Mouse (Mus musculus) spleen, adult 18-20 months (tissue): Measurements from ENCODE around the gene Stk19.

Source experiments
- DNase-seq, 2 experiments: peaks; one replicate each; pipeline ENCODE4 v3.0.0; 2022; ENCODE audit warnings: mixed read lengths in 2 of 2

The Stk19 gene

DNA sequence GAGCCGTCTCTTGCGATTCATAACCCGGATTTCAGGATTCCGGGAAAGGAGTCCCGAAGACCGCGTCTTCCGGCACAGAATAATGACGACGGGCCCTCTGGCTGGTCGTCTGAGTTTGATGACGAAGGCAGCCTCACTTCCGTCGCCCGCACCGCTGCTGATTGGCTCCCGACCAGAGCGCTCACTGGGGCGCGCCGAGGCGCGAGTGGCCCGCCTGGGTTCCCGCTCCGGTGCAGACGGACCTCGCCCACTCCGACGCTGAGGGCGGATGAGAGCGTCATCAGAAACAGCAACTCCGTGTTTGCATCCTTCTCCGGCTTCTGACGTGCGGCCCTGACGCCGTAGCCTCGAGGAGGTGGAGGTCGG is at the start of gene Stk19, which contains the start of gene Dxo:
Stk19 (minus strand) TSS at position 90 of the 366 bp plus-strand sequence.
Dxo (plus strand) TSS at position 164 of the 366 bp plus-strand sequence.
- DNase-seq = peak; percentile 88 to 89

DNA sequence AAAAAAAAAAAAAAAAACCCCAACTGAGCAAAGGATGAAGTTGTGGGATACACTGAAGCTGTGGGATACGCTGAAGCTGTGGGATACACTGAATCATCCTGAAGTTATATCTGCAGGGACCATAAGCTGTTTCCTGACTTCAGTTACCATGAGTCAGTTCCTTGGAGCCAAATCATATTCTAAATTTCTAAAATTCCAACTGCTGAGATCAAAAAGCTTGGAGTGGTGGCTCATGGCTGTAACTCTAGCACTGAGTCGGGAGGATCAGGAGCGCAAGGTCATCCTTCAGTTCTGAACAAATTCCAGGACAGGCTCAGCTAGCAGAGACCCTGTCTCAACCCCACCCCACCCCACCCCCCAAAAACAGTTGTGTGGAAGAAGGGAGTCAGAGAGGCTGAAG is 48.9 kb upstream of the Stk19 start:
- DNase-seq = no peak

DNA sequence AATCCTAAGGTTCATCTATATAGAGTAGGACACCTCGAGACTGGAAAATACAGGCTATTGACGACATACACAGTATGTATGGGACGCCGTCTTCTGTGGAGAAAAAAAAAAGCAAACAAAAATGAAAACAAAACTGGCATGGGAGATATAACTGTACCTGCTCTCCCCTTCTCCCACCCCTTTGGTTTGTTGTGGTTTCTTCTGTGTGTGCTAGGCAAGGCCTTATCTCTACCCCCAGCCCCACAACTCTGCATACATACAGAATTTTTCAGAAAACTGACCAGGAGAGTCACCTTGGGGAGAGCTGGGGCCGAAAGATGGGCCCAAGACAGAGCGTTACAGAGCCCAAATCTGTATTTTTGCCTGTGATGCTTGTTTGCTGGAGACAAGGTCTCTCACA is 48.0 kb upstream of the Stk19 start:
- DNase-seq = no peak

GRCm38 (mm10) chr17:34883332-34883731 is 46.6 kb upstream of the Stk19 start:
- DNase-seq = no peak

DNA sequence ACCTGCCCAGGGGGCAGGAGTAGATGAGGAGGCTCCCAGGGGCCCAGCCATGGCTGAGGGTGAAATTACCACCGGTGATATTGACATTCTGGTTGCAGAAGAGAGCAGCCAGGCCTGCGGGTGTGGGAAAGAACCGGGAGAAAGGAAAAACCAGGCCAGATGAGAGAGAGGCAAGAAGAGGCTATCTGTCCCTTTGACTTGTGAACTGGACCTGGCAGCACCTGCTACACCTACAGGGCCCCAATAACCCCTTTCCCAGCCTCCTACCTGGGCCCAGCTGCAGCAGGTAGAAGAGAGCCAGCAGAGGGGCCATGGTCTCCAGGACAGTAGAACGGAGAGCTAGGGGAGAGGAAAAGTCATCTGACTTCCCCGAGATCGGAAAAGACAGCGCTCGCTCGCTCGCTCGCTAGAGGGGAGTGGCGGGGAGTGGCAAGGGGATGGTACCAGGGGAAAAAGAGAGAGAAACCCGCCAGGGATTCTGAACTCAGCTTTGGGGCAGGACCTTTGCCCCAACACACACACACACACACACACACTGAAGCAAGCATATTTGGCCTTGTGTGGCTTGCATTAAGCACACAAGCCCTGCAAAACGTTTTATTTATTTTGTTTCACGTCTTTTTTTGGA is 45.1 kb upstream of the Stk19 start, which contains the start of gene Gm20547:
Gm20547 (minus strand) TSS at position 360 of the 628 bp plus-strand sequence.
- no peak for DNase-seq

DNA sequence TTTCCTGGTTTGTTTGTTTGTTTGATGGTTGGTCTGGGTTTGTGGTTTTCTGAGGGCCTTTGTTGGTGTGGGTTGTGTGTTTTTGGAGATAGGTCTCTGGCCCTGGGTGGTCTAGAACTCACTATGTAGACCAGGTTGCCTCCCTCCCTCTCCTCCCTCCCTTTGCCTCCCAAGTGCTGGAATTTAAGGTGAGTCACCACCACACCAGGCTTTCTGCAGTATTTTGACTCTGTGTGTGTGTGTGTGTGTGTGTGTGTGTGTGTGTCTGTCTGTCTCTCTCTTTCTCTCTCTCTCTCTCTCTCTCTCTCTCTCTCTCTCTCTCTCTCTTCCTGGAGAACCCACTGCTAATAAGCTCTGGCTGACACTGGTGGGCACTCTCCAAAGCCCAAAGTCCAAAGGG is 44.4 kb upstream of the Stk19 start:
- DNase-seq = no peak

DNA sequence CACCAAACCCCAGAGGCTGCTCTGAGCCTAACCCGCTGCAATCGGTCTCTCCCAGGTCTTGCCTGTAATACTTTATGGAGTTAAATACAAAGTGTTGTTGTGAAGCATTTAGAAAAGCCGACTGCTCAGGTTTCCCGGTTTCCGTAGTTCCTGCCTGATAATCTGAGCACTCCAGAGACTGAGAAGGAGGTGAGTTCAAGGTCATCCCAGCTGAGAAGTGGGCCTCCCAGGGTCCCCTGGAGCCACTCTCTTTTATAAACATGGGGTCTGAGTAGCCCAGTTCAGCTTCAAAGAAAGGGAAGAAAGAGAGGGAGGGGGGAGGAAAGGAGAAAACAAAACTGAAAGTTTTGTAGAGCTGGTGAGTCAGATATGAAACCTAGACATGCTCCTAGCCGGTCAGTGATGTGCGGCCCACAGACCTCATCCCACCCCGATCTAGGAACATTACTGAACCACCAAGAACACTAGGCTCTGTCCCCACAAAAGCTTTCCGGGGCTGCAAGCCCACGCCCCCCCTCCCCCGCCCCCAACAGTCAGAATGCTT is 42.7 kb upstream of the Stk19 start, which contains the start of gene Zbtb12:
Zbtb12 (plus strand) TSS at position 148 of the 544 bp plus-strand sequence.
- DNase-seq = no peak

GRCm38 (mm10) chr17:34874321-34874720 is 37.6 kb upstream of the Stk19 start:
- no peak for DNase-seq

DNA sequence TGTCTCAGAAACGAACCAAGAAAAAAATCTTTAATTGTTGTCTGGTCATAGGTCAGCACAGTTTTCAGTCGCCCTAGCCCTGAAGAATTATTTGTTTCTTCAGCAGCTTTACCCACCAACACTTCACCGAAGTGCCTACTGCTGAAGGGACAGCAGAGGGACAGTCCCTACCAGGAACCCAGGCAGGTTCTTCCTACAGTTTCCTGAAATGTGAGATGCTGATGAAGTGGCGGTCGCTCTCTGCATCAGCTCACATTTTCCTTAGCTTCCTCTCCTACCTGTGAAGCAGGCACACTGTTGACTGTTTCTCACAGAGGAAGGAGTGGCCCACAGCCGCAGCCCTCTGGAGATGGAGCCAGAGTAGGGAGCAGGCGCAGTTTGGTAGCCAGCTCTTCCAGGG is 29.2 kb upstream of the Stk19 start:
- DNase-seq = no peak

DNA sequence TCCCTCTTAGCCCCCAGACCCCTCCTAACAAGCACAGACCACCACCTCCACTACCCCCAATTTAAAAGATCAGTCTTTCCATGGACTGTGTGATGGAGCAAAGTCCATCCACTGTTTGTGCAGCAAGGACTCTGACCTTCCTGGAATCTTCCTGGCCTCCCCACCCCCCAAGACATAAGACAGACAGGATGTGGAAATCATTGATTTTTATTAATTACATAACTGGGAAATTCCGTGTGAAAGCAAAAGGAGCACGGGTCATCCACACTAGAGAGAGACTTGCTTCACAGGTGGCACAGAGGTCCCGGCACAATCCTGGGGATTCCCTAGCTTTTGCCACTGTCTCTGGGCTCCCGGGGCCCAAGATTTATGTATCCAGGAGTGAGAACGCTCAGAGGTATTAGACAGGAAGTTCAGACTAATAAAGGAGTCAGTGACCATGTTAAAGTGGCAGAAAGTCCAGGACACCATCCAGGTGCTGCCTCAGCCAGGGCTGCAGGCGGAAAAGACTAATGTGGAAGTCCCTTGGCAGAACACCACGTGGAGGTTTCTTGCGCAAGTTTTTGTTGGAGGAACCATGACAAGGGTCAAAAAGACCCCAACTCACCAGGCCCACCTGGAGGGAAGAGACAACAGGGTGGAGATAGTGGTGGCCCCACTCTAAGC is 25.8 kb upstream of the Stk19 start, which contains the start of gene Cfb:
Cfb (minus strand) TSS at position 103 of the 666 bp plus-strand sequence.
- DNase-seq = no peak

DNA sequence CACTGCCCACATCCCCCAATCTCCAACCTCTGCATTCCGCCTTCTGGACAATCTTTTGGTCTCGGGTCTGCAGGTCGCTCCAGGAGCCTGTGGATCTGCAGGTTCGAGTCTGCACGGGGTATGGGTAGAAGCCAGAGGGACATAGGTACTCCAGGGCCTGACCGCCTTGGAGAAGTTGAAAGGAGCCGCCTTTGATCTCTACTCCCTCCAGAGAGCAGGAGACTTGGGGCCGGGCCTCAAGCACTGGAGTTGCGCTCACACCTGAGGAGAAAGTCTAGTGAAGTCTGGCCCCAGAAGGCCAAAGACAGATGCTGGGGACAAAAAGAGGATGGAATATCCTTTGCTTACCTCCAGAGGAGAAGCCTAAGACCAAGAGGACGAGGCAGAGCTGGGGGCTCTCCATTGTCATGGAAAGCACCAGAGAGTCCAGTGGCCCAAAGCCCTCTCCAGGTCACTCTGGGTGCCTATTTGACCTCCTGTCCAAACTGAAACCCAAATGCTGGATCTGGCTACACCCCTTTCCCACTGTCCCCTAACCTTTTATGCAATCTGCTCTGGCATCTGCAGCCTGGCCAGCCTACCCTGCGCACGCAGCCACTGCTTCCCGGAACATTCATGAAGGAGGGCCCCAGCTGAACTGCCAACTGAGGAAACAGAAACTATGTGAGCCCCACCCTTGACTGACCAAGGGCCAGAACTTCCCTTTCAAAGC is 25.1 kb upstream of the Stk19 start:
- DNase-seq = no peak

DNA sequence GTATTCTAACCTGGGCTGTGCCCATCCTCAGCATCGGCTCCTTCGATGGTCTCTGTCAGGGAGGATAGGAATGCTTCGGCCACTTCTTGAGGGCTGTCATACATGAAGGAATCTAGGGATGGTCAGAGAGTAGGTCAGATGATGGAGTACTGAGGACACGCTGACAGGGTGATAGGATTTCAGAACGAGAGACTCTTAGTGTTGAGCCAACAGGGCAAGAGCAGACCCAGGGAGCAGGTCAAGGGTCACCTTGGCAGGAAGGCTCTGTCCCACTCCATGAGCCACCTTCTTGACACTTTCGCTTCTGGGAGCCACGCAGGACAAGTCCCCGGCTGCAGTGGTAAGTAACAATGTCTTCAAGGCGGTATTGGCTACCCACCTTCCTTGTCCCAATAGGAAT is 23.8 kb upstream of the Stk19 start:
- DNase-seq = no peak

GRCm38 (mm10) chr17:34858670-34859069 is 21.9 kb upstream of the Stk19 start:
- DNase-seq = no peak

DNA sequence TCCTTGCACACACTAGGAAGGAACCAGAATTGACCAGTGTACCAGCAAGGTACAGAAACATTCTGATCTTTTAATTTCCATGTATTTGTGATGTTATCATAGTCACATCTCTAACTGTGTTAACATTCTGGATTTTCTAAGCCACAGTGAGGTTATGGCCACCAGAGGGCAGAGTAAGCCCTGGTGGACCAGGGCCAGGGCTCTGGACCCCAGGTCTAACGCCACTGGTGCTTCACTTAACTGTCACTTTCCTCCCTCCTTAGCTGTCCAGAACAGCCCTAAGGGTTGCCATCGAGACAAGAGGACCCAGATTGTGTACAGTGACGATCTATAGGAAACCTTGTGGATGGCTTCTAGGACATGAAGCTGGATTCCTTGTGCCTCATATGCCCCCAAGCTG is 19.1 kb upstream of the Stk19 start:
- DNase-seq = peak in 1 of 2 experiments; percentile 67

- DNase-seq = no peak
Observed at GRCm38 (mm10) chr17:34854761-34855160, 18.0 kb upstream of the Stk19 start.

DNA sequence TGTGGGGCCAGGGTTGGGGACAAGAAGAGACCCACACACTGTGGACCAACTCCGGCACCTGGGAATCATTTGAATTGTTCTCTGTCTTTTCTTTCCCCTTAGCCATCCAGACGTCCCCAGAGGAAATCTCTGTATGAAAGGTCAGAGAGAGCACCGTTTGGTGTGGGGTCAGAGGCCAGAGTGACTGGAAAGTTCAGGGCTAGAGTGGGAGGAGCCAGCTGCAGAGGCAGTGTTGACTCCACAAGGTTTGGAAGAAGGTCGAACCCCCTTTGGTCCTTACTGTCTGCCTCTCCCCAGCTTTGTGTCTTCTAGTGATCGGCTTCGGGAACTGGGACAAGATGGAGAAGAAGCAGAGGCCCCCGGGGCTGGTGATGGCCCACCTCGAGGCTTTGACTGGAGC is 16.8 kb upstream of the Stk19 start:
- no peak for DNase-seq

DNA sequence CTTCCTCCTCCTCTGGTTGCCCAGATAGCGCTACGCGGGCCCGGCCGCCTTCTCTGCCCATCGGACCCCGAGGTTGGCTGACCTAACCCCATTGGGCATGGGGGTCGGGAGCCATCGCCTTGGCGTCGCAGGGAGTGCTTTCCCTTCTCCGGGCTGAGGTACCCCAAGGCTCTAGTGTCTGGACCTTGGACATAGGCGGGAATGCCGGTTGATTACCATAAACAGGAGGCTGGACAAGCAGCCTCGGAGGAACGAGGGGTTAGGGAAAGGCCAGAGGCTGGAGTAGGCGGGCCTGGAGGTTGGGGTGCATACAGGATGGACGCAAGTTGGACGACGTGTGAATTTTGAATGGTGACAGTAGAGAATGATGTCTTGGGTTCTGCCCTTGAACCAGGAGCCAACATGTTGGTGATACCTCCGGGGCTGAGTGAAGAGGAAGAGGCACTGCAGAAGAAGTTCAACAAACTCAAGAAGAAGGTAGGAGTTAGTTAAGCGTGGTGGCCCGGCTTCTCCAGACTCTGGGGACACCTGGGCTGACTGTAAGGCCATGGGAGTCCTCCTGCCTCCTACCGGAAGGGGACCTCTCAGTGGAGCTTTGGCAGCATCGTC is 13.9 kb upstream of the Stk19 start:
- DNase-seq = no peak

DNA sequence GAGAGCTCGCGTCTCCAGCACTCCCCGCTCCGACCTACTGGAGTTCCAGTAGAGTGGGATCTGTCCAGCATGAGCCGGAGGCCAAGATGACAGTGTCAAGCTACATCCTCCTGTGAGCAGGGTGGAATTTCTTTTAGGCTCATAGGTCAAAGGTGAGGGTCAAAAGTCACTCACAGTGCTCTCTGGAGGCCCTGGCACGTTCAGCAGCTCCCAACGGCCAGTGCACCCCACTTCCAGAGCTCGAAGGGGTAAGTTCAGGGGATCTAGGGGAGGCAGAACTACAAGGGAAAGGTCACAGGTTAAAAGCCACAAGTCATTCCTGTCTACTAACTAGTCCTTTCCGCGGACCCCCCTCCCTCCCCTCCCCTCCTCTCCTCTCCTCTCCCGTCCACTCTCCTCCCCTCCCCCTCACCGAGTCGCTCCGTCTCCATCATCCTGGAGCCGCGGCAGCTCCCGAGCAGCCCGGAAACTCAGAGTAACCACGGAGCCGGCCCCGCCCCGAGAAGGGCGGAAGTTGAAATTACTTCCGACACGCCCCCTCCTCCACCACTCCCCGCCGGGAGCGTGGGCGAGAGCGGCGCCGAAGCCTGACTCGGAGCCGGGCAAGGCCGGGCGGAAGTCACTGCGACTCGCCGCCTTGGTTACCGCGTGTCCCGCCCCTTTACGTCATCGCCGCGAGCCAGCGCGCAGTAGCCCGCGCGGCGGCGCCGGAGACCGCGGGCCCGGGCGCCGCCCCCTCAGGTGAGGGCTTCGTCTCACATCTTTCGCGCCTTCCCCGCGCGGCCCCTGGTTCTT is 13.2 kb upstream of the Stk19 start, which contains the start of the genes Skiv2l and Nelfe:
Skiv2l (minus strand) TSS at position 489 of the 795 bp plus-strand sequence.
Nelfe (plus strand) TSS at position 670 of the 795 bp plus-strand sequence.
- peak; percentile 97 for DNase-seq

DNA sequence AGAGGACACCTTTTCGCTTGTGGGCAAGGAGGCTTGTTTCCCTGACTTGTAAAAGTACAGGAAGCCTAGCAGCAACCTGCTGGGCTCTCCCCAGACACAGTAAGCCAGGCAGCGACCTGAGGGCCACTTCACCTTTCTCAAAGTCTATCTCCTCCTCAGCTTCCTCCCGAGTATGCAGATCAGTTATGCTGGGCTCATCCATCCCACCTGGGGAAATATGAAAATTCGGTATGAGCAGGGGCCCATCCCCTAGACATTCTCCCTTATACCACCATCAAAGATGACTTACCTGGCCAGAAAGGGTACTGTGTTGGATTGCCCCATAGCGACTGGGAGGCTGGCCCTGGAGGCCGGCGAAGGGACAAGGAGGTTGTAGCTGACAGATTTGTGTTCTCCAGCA is 10.9 kb upstream of the Stk19 start:
- DNase-seq = no peak

DNA sequence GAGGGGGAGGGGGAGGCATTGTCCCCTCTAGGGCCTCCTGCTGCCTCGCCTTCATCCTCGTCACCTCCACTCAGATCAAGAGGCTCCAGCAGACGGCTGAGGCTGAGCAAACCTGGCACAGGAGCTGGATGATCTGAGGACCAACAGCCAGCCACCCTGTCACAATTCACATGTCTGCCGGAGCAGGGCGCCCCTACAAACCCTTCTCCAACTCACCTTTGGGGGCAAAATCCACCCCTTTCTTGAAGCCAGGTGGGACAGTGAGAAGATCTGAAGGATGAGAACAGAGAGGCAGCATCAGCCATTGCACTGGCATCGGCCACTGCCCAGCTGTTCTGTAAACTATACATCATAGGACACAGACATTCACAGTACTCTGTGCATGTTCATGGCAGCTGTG is 10.4 kb upstream of the Stk19 start:
- no peak for DNase-seq

DNA sequence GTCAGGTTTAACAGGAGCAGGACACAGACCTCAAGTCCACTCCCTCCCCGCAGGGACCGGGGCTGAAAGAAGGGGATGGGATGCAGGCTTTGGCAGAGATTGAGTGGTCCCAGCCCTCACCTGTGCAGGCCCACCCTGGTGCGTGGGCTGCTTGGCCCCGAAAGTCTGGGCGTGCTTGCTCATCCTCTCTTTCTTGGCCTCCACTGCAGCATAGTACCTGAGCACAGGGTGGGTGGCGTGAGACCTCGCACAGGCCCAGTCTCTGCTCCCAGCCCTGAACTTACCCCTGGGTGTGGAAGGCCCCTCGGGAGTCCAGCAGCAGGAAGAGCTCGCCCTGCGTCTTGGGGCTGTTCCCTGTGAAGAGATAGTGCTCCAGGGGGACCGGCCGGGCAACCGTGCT is 8.1 kb upstream of the Stk19 start:
- no peak for DNase-seq

DNA sequence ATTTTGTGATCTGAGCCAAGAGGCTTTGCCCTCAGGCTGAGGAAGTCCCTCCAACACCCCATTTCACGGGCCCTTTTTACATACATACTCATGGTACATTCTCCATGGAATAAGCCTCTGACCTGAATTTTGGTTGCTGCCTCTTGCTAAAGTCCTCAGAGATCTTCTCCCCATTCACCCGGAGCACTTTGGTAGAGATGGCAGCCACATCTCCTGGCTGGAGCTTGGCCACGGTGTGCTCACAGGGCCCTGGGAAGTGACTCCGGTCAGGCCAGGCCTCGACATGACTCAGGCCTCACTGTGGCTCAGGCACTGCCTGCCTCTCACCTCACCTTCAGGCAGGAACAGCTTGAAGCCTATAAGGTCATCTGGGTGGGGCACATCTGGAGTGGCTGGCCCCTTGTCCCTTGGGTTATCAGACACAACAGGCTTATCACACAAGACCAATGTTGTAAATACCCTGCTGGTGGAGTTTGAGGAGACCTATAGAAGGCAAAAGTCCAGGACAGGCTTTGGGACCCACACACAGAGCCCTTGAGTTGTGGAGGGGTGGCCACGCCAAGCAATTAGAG is 4.1 kb upstream of the Stk19 start:
- DNase-seq = no peak
